Mouse (Mus musculus): Measurements from ENCODE around the gene Asic2. TPM values are rescaled to one million over a fixed set of nuclear protein-coding genes. Genes with fewer than 3 reads are reported as not detected.

Asic2 gene
- polyA plus RNA-seq, 1 experiment from 2014 or later: 8.7 TPM

DNA sequence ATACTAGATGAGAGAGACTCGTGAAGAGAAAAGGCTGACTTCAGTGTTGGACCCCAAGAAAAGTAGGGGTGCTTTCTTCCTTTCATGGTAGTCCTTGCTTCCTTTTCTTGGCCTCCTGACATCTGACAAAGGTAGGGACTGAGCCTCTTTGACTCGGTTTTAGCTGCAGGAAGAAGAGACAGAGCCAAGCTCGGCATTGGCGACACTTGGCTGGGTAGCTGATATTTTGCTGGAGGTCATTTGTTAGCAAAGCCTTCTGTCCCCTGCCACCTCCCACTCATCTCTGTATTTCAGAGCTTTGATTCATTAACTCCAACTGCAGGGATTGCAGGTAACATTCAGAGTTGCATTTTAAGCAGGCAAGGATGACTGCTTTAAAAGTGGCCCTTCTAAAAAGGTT, 762.8 kb downstream of the Asic2 start:
- Histone ChIP-seq H3K36me3 (ENCODE audit: control insufficient read depth, insufficient read depth) (no peaks in the 10 kb centered on the region), H3K4me2 (ENCODE audit: low read length) (no peak overlapping the region), H3K9me3 (ENCODE audit: control insufficient read depth, low read length) (no peaks in the 10 kb centered on the region), H3K4me3 (replicated peaks; ENCODE audit: low read length) (no peak overlapping the region), H3K4me1 (replicated peaks; ENCODE audit: control insufficient read depth, insufficient read depth, low read length) (no peaks in the 10 kb centered on the region), H3K27me3 (replicated peaks; ENCODE audit: control insufficient read depth, insufficient read depth, low read length) (no peaks in the 10 kb centered on the region), H3K9ac (replicated peaks; ENCODE audit: low read depth, low read length) (no peak overlapping the region), H3K27ac (ENCODE audit: low read length) (no peak overlapping the region)
- 69% methylated on average over 4 of the region's 4 CpGs for WGBS
- no peak for ATAC-seq

DNA sequence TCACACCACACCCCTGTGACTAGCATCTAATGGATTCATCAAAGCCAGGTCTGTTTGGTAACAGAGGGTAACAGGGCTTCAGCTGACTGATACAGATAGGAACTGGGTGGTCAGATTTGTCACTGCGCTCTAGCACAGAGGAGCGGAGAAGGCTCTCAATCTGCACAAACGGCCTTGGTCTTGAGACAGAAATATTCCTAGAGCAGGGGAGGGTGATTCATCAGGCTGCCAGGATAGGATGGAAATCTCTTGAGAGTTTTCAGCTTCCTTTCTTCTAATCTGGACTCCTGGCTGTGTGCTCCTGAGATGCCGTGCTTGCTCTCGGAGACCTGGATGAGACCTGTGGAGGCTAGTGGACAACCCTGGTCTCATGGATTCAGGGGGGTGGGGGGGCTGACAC, 765.7 kb downstream of the Asic2 start:
- no peak for ATAC-seq
- Histone ChIP-seq H3K4me2 (ENCODE audit: low read length) (no peak overlapping the region), H3K9me3 (ENCODE audit: control insufficient read depth, low read length) (no peaks in the 10 kb centered on the region), H3K27ac (ENCODE audit: low read length) (no peak overlapping the region), H3K27me3 (replicated peaks; ENCODE audit: control insufficient read depth, insufficient read depth, low read length) (no peaks in the 10 kb centered on the region), H3K4me1 (replicated peaks; ENCODE audit: control insufficient read depth, insufficient read depth, low read length) (no peaks in the 10 kb centered on the region), H3K36me3 (ENCODE audit: control insufficient read depth, insufficient read depth) (no peaks in the 10 kb centered on the region), H3K9ac (replicated peaks; ENCODE audit: low read depth, low read length) (no peak overlapping the region), H3K4me3 (replicated peaks; ENCODE audit: low read length) (no peak overlapping the region)
- 87% methylated on average over 5 of the region's 5 CpGs for WGBS

DNA sequence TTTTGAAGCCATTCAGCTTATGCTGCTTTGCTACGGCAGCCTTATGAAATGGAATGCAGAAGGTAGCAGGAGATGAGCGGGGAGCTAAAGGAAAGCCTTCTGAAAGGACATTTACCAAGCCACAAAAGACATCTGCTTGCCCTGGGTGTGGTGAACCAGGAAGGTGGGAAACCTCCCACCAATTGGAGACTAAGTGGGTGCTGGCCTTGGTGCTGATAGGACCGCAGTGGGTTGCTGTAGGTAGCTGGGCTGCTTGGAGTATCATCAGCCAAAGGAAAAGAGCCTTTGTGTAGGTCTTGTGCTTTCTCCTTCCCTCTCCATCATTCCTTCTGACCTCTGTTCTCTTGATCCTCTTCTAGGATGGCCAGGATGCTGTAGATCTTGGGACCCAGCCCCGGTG, 774.4 kb downstream of the Asic2 start:
- WGBS: 50% methylated on average over 4 of the region's 4 CpGs

DNA sequence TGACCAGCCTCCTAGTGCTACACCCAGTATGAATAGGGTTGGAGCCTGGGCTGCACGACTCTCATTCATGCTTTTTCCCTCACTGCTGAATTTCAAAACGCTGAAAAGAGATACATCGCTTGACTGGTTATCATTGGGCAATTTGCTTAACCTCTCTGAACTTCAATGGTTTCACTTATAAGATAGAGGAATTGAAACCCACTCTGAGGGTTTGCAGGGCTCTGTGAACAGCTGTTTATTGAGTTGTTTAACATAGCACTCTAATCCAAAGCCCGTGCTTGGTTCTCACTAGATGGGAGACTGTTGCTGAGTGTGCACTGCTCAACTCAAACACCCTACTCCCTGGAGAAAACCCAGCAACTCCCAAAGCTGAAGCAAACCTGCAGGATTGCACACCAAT, 776.1 kb downstream of the Asic2 start:
- Histone ChIP-seq H3K36me3 (ENCODE audit: control insufficient read depth, insufficient read depth) (no peaks in the 10 kb centered on the region), H3K27ac (ENCODE audit: low read length) (no peak overlapping the region), H3K9me3 (ENCODE audit: control insufficient read depth, low read length) (no peaks in the 10 kb centered on the region), H3K4me1 (replicated peaks; ENCODE audit: control insufficient read depth, insufficient read depth, low read length) (no peaks in the 10 kb centered on the region), H3K4me2 (ENCODE audit: low read length) (no peak overlapping the region), H3K4me3 (replicated peaks; ENCODE audit: low read length) (no peak overlapping the region), H3K27me3 (replicated peaks; ENCODE audit: control insufficient read depth, insufficient read depth, low read length) (no peaks in the 10 kb centered on the region), H3K9ac (replicated peaks; ENCODE audit: low read depth, low read length) (no peak overlapping the region)
- 75% methylated on average over 4 of the region's 4 CpGs for WGBS
- no peak for ATAC-seq

More for the DNA sequence above, 774.4 kb downstream of the Asic2 start:
- H3K4me1 ChIP-seq (replicated peaks; ENCODE audit: control insufficient read depth, insufficient read depth, low read length): no peaks in the 10 kb centered on the region
- no peak overlapping the region for H3K4me3 ChIP-seq (replicated peaks; ENCODE audit: low read length)
- no peaks in the 10 kb centered on the region for H3K27me3 ChIP-seq (replicated peaks; ENCODE audit: control insufficient read depth, insufficient read depth, low read length)
- no peak overlapping the region for H3K4me2 ChIP-seq (ENCODE audit: low read length)
- no peak overlapping the region for H3K27ac ChIP-seq (ENCODE audit: low read length)
- H3K9me3 ChIP-seq (ENCODE audit: control insufficient read depth, low read length): no peaks in the 10 kb centered on the region
- H3K36me3 ChIP-seq (ENCODE audit: control insufficient read depth, insufficient read depth): no peaks in the 10 kb centered on the region
- H3K9ac ChIP-seq (replicated peaks; ENCODE audit: low read depth, low read length): no peak overlapping the region
- no peak for ATAC-seq

- Histone ChIP-seq H3K27ac (ENCODE audit: low read length) (no peak overlapping the region), H3K9ac (replicated peaks; ENCODE audit: low read depth, low read length) (no peak overlapping the region), H3K4me1 (replicated peaks; ENCODE audit: control insufficient read depth, insufficient read depth, low read length) (peaks cover 3% of the 10 kb centered on the region), H3K4me3 (replicated peaks; ENCODE audit: low read length) (no peak overlapping the region), H3K9me3 (ENCODE audit: control insufficient read depth, low read length) (no peaks in the 10 kb centered on the region), H3K27me3 (replicated peaks; ENCODE audit: control insufficient read depth, insufficient read depth, low read length) (no peaks in the 10 kb centered on the region), H3K36me3 (ENCODE audit: control insufficient read depth, insufficient read depth) (no peaks in the 10 kb centered on the region), H3K4me2 (ENCODE audit: low read length) (no peak overlapping the region)
- WGBS: 85% methylated on average over 6 of the region's 6 CpGs
- no peak for ATAC-seq
These were observed 779.2 kb downstream of the Asic2 start for GRCm38 (mm10) chr11:81189103-81189502.

DNA sequence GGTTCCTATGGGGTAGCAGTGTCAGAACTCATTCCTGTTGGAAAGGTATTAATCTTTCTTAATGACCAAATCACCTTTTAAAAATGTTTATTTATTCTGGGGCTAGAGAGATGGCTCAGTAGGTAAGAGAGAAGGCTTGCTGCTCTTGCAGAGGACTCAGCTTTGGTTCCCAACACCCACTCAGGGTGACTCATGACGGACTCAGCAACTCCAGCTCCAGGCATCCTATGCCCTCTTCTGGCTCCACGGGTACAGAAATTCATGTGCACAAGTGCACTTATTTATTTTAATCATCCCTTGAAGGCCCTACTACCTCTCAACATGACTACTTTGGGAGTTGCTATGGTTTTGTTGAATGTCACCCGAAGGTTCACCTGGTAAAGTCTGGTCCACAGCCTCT, 780.4 kb downstream of the Asic2 start:
- H3K4me2 ChIP-seq (ENCODE audit: low read length): no peak overlapping the region

DNA sequence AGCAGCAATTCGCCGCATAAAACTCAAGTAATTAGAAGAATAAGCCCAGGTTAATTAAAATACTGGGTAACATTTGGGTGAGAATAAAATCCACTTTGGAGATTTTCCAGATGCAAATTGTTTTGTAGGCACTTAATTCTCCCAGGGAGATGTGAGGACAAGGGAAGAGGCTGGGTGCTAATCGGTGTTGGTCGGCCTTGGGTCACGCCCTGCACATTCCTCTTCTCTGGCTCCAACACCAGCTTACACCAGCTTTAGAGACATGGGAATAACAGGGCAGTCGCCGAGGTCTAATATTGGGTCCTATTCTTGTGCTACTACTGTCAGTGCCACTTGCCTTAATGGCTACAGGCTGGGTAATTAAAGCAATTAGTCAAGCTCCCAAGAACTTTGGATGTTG, 783.5 kb downstream of the Asic2 start:
- Histone ChIP-seq H3K9ac (replicated peaks; ENCODE audit: low read depth, low read length) (no peak overlapping the region), H3K36me3 (ENCODE audit: control insufficient read depth, insufficient read depth) (no peaks in the 10 kb centered on the region), H3K27ac (ENCODE audit: low read length) (no peak overlapping the region), H3K9me3 (ENCODE audit: control insufficient read depth, low read length) (no peaks in the 10 kb centered on the region), H3K27me3 (replicated peaks; ENCODE audit: control insufficient read depth, insufficient read depth, low read length) (no peaks in the 10 kb centered on the region), H3K4me1 (replicated peaks; ENCODE audit: control insufficient read depth, insufficient read depth, low read length) (peaks cover 3% of the 10 kb centered on the region), H3K4me2 (ENCODE audit: low read length) (no peak overlapping the region), H3K4me3 (replicated peaks; ENCODE audit: low read length) (no peak overlapping the region)
- WGBS: 30% methylated on average over 7 of the region's 7 CpGs
- no peak for ATAC-seq

More for the DNA sequence above, 780.4 kb downstream of the Asic2 start:
- Histone ChIP-seq H3K9me3 (ENCODE audit: control insufficient read depth, low read length) (no peaks in the 10 kb centered on the region), H3K36me3 (ENCODE audit: control insufficient read depth, insufficient read depth) (no peaks in the 10 kb centered on the region), H3K4me3 (replicated peaks; ENCODE audit: low read length) (no peak overlapping the region), H3K27ac (ENCODE audit: low read length) (no peak overlapping the region), H3K9ac (replicated peaks; ENCODE audit: low read depth, low read length) (no peak overlapping the region), H3K4me1 (replicated peaks; ENCODE audit: control insufficient read depth, insufficient read depth, low read length) (peaks cover 3% of the 10 kb centered on the region), H3K27me3 (replicated peaks; ENCODE audit: control insufficient read depth, insufficient read depth, low read length) (no peaks in the 10 kb centered on the region)
- ATAC-seq: no peak
- 83% methylated on average over 3 of the region's 3 CpGs for WGBS

DNA sequence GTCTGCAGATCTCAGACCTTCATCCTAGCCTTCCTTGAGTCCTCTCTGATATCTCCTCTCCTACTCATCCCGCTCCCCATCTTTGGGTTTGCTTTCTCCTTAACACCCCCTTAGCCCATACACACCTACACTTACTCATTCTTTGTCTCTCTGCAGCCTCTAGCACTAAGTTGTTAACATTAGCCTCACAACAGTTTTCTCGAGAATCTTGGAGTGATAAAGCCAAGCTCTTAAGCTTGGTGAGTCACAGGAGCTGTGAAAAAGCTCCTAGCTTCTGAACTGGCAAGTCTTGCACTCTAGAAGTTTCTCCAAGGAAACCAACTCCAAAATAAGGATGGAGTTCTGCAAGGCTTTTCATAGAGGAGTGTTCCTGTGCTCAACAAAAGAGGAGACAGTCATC, 803.4 kb downstream of the Asic2 start:
- no peak for ATAC-seq
- no peak overlapping the region for H3K4me3 ChIP-seq (replicated peaks; ENCODE audit: low read length)
- H3K9me3 ChIP-seq (ENCODE audit: control insufficient read depth, low read length): peaks cover 4% of the 10 kb centered on the region
- H3K27me3 ChIP-seq (replicated peaks; ENCODE audit: control insufficient read depth, insufficient read depth, low read length): no peaks in the 10 kb centered on the region
- H3K4me1 ChIP-seq (replicated peaks; ENCODE audit: control insufficient read depth, insufficient read depth, low read length): no peaks in the 10 kb centered on the region
- H3K9ac ChIP-seq (replicated peaks; ENCODE audit: low read depth, low read length): no peak overlapping the region
- WGBS: 85% methylated on average over 2 of the region's 2 CpGs
- H3K27ac ChIP-seq (ENCODE audit: low read length): no peak overlapping the region
- no peaks in the 10 kb centered on the region for H3K36me3 ChIP-seq (ENCODE audit: control insufficient read depth, insufficient read depth)
- no peak overlapping the region for H3K4me2 ChIP-seq (ENCODE audit: low read length)

DNA sequence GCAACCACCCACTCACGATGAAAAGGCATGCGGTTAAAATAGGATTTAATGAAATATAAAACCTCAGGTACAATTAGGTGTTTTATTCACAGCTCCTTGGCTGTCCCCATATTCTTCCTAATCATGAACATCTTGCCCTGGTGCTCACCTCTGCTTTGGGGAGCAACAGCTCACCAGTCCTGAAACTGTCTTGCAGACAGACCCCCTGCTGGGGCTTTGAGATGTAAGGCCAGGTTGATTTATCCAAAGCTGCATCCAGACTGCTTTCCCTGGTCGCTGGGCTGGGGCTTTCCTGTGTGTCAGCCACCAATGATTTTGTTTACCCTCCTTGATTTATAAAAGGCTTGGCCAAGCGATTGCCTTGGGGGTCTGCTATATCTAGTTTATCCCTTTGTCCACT, 805.2 kb downstream of the Asic2 start:
- Histone ChIP-seq H3K9ac (replicated peaks; ENCODE audit: low read depth, low read length) (no peak overlapping the region), H3K27ac (ENCODE audit: low read length) (no peak overlapping the region), H3K4me2 (ENCODE audit: low read length) (no peak overlapping the region), H3K36me3 (ENCODE audit: control insufficient read depth, insufficient read depth) (no peaks in the 10 kb centered on the region), H3K27me3 (replicated peaks; ENCODE audit: control insufficient read depth, insufficient read depth, low read length) (no peaks in the 10 kb centered on the region), H3K4me1 (replicated peaks; ENCODE audit: control insufficient read depth, insufficient read depth, low read length) (no peaks in the 10 kb centered on the region), H3K9me3 (ENCODE audit: control insufficient read depth, low read length) (peaks cover 4% of the 10 kb centered on the region), H3K4me3 (replicated peaks; ENCODE audit: low read length) (no peak overlapping the region)
- WGBS: 54% methylated on average over 4 of the region's 4 CpGs
- ATAC-seq: no peak

DNA sequence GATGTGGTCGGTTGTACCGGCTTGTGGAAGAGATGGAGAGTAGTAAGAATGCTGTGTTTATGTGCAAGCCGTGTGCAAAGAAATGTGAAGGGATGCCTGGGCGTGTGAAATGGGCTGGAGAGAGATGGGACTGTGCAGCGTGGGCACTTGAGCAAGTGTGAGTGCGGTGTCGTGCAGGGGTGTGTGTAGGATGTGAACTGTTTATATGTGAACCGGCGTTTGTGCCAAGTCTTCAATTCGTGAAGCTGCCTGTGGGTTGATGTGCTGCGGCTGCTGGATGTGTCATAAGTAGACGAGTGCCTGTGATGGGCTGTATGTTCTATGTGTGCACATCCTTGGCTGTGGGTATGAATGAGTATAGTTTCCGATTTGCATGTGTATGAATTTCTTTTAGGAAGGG, 814.4 kb downstream of the Asic2 start:
- H3K4me3 ChIP-seq (replicated peaks; ENCODE audit: low read length): peak overlapping the region; percentile 66
- ATAC-seq: 0 out of 2 replicates have a peak, but pooled peaks have one; percentile 3
- H3K27me3 ChIP-seq (replicated peaks; ENCODE audit: control insufficient read depth, insufficient read depth, low read length): peaks cover 15% of the 10 kb centered on the region
- H3K4me1 ChIP-seq (replicated peaks; ENCODE audit: control insufficient read depth, insufficient read depth, low read length): peaks cover 24% of the 10 kb centered on the region
- H3K9me3 ChIP-seq (ENCODE audit: control insufficient read depth, low read length): no peaks in the 10 kb centered on the region
- 10% methylated on average over 13 of the region's 13 CpGs for WGBS
- H3K36me3 ChIP-seq (ENCODE audit: control insufficient read depth, insufficient read depth): no peaks in the 10 kb centered on the region
- H3K4me2 ChIP-seq (ENCODE audit: low read length): peak overlapping the region; percentile 98
- H3K27ac ChIP-seq (ENCODE audit: low read length): no peak overlapping the region
- peak overlapping the region; percentile 68; the same call in 1 of the 2 replicates for H3K9ac ChIP-seq (replicated peaks; ENCODE audit: low read depth, low read length)
